Mouse (Mus musculus) lung, embryonic 16.5 days (tissue): Measurements from ENCODE around the gene Il27ra. TPM values are rescaled to one million over a fixed set of nuclear protein-coding genes. Genes with fewer than 3 reads are reported as not detected.
A peak's percentile ranks its signal among the peaks of the same experiment; 100 is the strongest.

Experiments
- ATAC-seq: fragments of 200-750 bp; cut with Nextera tagmentation; 2 replicates; pipeline ENCODE4 v1.8.0; 2017; ENCODE audit warnings: low read depth, mild to moderate bottlenecking, moderate library complexity
- H3K27ac ChIP-seq: fragments of 300-500 bp; sonication (generic); 2 replicates; pipeline ENCODE4 v1.5.1; 2014; ENCODE audit warnings: mild to moderate bottlenecking, control low read depth, low read length
- H3K27me3 ChIP-seq: fragments of 300-500 bp; sonication (generic); 2 replicates; pipeline ENCODE4 v1.6.1; 2014; ENCODE audit warnings: low read depth, low read length, mixed read lengths; ENCODE audit not compliant: control insufficient read depth, insufficient read depth
- H3K36me3 ChIP-seq: fragments of 300-500 bp; sonication (generic); 2 replicates; pipeline ENCODE4 v1.6.1; 2014; ENCODE audit warnings: low read length; ENCODE audit not compliant: control insufficient read depth, insufficient read depth
- H3K4me1 ChIP-seq: fragments of 300-500 bp; sonication (generic); replicated peaks from 2 replicates; pipeline ENCODE4 v1.6.1; 2014; ENCODE audit warnings: low read length, mixed read lengths; ENCODE audit not compliant: control insufficient read depth, insufficient read depth
- H3K4me2 ChIP-seq: fragments of 300-500 bp; sonication (generic); 2 replicates; pipeline ENCODE4 v1.6.1; 2014; ENCODE audit warnings: low read depth, low read length, control low read depth
- H3K4me3 ChIP-seq: fragments of 300-500 bp; sonication (generic); 2 replicates; pipeline ENCODE4 v1.5.1; 2014; ENCODE audit warnings: mild to moderate bottlenecking, low read length, control low read depth
- H3K9ac ChIP-seq: fragments of 300-500 bp; sonication (generic); 2 replicates; pipeline ENCODE4 v1.6.1; 2014; ENCODE audit warnings: low read length, control low read depth
- H3K9me3 ChIP-seq: fragments of 300-500 bp; sonication (generic); 2 replicates; pipeline ENCODE4 v1.6.1; 2016; ENCODE audit warnings: low read length; ENCODE audit not compliant: control insufficient read depth
- WGBS: fragments of 180-500 bp; shearing (Covaris S2); extraction: QIAGEN DNeasy Blood & Tissue Kit; methylation state at CpG from one replicate; pipeline ENCODE4 v1.1.7; 2014; 5-methylcytosine and 5-hydroxymethylcytosine counted together
- polyA plus RNA-seq: library from polyadenylated mRNA; unstranded; fragments of >200 nt; fragmentation: Nextera tagmentation; extraction: Ambion mirVana; gene quantifications from 2 replicates; pipeline ENCODE4 v1.2.1, GENCODE M21; 2015

Gene Il27ra
- polyA plus RNA-seq, 1 experiment from 2014 or later: 1.6 TPM

- WGBS: 67% methylated on average over 12 of the region's 12 CpGs
- Histone ChIP-seq H3K9ac (no peak overlapping the region), H3K4me1 (peaks cover 26% of the 10 kb centered on the region), H3K36me3 (peaks cover 13% of the 10 kb centered on the region), H3K27me3 (no peaks in the 10 kb centered on the region), H3K27ac (no peak overlapping the region), H3K4me2 (no peak overlapping the region), H3K9me3 (no peaks in the 10 kb centered on the region), H3K4me3 (no peak overlapping the region)
- no peak for ATAC-seq
Measured at GRCm38 (mm10) chr8:84002957-84003611, 39.3 kb downstream of the Il27ra start.

- Histone ChIP-seq H3K27me3 (no peaks in the 10 kb centered on the region), H3K9me3 (no peaks in the 10 kb centered on the region), H3K4me3 (0 out of 2 replicates have a peak within 1 kb of the TSS, but pooled peaks have one; percentile 2), H3K36me3 (peaks cover 13% of the 10 kb centered on the region), H3K4me2 (peak within 1 kb of the TSS; percentile 35), H3K9ac (peak within 1 kb of the TSS; percentile 33), H3K4me1 (peaks cover 27% of the 10 kb centered on the region), H3K27ac (no peak within 1 kb of the TSS)
- WGBS: 39% methylated on average over 61 of the region's 61 CpGs
- no peak for ATAC-seq
Measured at GRCm38 (mm10) chr8:84001281-84002000, 40.9 kb downstream of the Il27ra start, which contains the start of gene 1700067K01Rik. 1700067K01Rik (plus strand) TSS chr8:84001502.

- 86% methylated on average over 2 of the region's 2 CpGs for whole genome bisulfite sequencing
Measured at GRCm38 (mm10) chr8:83999825-84000224, 42.6 kb downstream of the Il27ra start.

GRCm38 (mm10) chr8:83999057-83999705, 43.2 kb downstream of the Il27ra start:
- Histone ChIP-seq H3K27me3 (no peaks in the 10 kb centered on the region), H3K4me3 (peak overlapping the region; percentile 80), H3K27ac (no peak overlapping the region; the same call in 1 of the 2 replicates), H3K9me3 (no peaks in the 10 kb centered on the region), H3K9ac (peak overlapping the region; percentile 80), H3K4me1 (peaks cover 31% of the 10 kb centered on the region), H3K4me2 (peak overlapping the region; percentile 92), H3K36me3 (peaks cover 13% of the 10 kb centered on the region)
- 49% methylated on average over 16 of the region's 16 CpGs for WGBS
- no peak for ATAC-seq

More at GRCm38 (mm10) chr8:83999825-84000224, 42.6 kb downstream of the Il27ra start:
- ATAC-seq: no peak
- Histone ChIP-seq H3K9ac (no peak overlapping the region; the same call in 1 of the 2 replicates), H3K27me3 (no peaks in the 10 kb centered on the region), H3K4me3 (0 out of 2 replicates have a peak overlapping the region, but pooled peaks have one; percentile 3), H3K36me3 (peaks cover 13% of the 10 kb centered on the region), H3K4me2 (no peak overlapping the region), H3K27ac (no peak overlapping the region), H3K9me3 (no peaks in the 10 kb centered on the region), H3K4me1 (peaks cover 34% of the 10 kb centered on the region)

GRCm38 (mm10) chr8:83998231-83999056, 43.9 kb downstream of the Il27ra start:
- H3K4me3 ChIP-seq: peak overlapping the region; percentile 80
- 0 out of 2 replicates have a peak, but pooled peaks have one; percentile 4 for ATAC-seq
- H3K4me1 ChIP-seq: peaks cover 26% of the 10 kb centered on the region
- H3K9me3 ChIP-seq: no peaks in the 10 kb centered on the region
- H3K27me3 ChIP-seq: no peaks in the 10 kb centered on the region
- WGBS: under 1% methylated on average over 47 of the region's 92 CpGs
- peaks cover 13% of the 10 kb centered on the region for H3K36me3 ChIP-seq
- peak overlapping the region; percentile 92 for H3K4me2 ChIP-seq
- H3K27ac ChIP-seq: peak overlapping the region; percentile 85
- H3K9ac ChIP-seq: peak overlapping the region; percentile 80

- Histone ChIP-seq H3K27ac (peak within 1 kb of the TSS; percentile 97), H3K4me1 (peaks cover 26% of the 10 kb centered on the region), H3K4me2 (peak within 1 kb of the TSS; percentile 92), H3K9me3 (no peaks in the 10 kb centered on the region), H3K9ac (peak within 1 kb of the TSS; percentile 88), H3K36me3 (peaks cover 13% of the 10 kb centered on the region), H3K27me3 (no peaks in the 10 kb centered on the region), H3K4me3 (peak within 1 kb of the TSS; percentile 80)
- ATAC-seq: 0 out of 2 replicates have a peak, but pooled peaks have one; percentile 0
- under 1% methylated on average over 54 of the region's 112 CpGs for WGBS
Measured at GRCm38 (mm10) chr8:83997511-83998141, 44.8 kb downstream of the Il27ra start, which contains the start of gene Samd1. Samd1 (plus strand) TSS chr8:83997672.

- peaks cover 14% of the 10 kb centered on the region for H3K36me3 ChIP-seq
Measured at GRCm38 (mm10) chr8:83996567-83997505, 45.6 kb downstream of the Il27ra start.

More at GRCm38 (mm10) chr8:83996567-83997505, 45.6 kb downstream of the Il27ra start:
- Histone ChIP-seq H3K9ac (peak overlapping the region; percentile 88), H3K27ac (peak overlapping the region; percentile 97), H3K27me3 (no peaks in the 10 kb centered on the region), H3K4me1 (peaks cover 26% of the 10 kb centered on the region), H3K9me3 (no peaks in the 10 kb centered on the region), H3K4me3 (peak overlapping the region; percentile 80), H3K4me2 (peak overlapping the region; percentile 92)
- WGBS: under 1% methylated on average over 46 of the region's 103 CpGs
- ATAC-seq: peak; percentile 89
